Mouse (Mus musculus) heart, embryonic 14.5 days (tissue): ENCODE measurements at regions not wholly inside any gene's neighbourhood (a gene's known extent, or its start where the extent isn't known, plus 50 kb on each side); places are given as distances from the start of the nearest gene placed in this dataset.
A peak's percentile ranks its signal among the peaks of the same experiment; 100 is the strongest.

Experiments
- ATAC-seq: fragments of 200-750 bp; cut with Nextera tagmentation; 2 replicates; pipeline ENCODE4 v1.8.0; 2017; ENCODE audit warnings: low read depth, moderate TSS enrichment; ENCODE audit not compliant: insufficient number of reproducible peaks, insufficient read depth, low FRiP score
- H3K27ac ChIP-seq, 2 experiments: fragments of 200-500 bp in 1 of 2; fragments of 300-500 bp in 1 of 2; sonication (generic) in 1 of 2; replicated peaks in 1 of 2; 2 replicates each; pipeline ENCODE4 v1.5.1; 2012 to 2014; ENCODE audit warnings: low read depth in 2 of 2, low read length in 2 of 2, control low read depth in 1 of 2, mild to moderate bottlenecking in 1 of 2, mixed read lengths in 1 of 2; ENCODE audit not compliant: control insufficient read depth in 1 of 2, insufficient read depth in 1 of 2
- H3K27me3 ChIP-seq: fragments of 300-500 bp; sonication (generic); 2 replicates; pipeline ENCODE4 v1.6.1; 2014; ENCODE audit warnings: mild to moderate bottlenecking, low read length, control low read depth; ENCODE audit not compliant: control insufficient read depth, insufficient read depth
- H3K36me3 ChIP-seq: fragments of 300-500 bp; sonication (generic); 2 replicates; pipeline ENCODE4 v1.6.1; 2014; ENCODE audit warnings: mild to moderate bottlenecking, control low read depth, low read length, mixed read lengths; ENCODE audit not compliant: control insufficient read depth, insufficient read depth
- H3K4me1 ChIP-seq, 2 experiments: fragments of 200-500 bp in 1 of 2; fragments of 300-500 bp in 1 of 2; sonication (generic) in 1 of 2; 2 replicates each; pipeline ENCODE4 v1.6.1; 2012 to 2014; ENCODE audit warnings: low read length in 2 of 2, control low read depth in 1 of 2, mixed read lengths in 1 of 2; ENCODE audit not compliant: control insufficient read depth in 2 of 2, insufficient read depth in 2 of 2
- H3K4me2 ChIP-seq: fragments of 300-500 bp; sonication (generic); 2 replicates; pipeline ENCODE4 v1.6.1; 2014; ENCODE audit warnings: mild to moderate bottlenecking, low read length
- H3K4me3 ChIP-seq, 2 experiments: fragments of 200-500 bp in 1 of 2; fragments of 300-500 bp in 1 of 2; sonication (generic) in 1 of 2; 2 replicates each; pipeline ENCODE4 v1.5.1; 2012 to 2014; ENCODE audit warnings: low read length in 2 of 2, mild to moderate bottlenecking in 2 of 2, control low read depth in 1 of 2, low read depth in 1 of 2, moderate library complexity in 1 of 2; ENCODE audit not compliant: control insufficient read depth in 1 of 2, insufficient read depth in 1 of 2
- H3K9ac ChIP-seq: fragments of 300-500 bp; sonication (generic); 2 replicates; pipeline ENCODE4 v1.6.1; 2014; ENCODE audit warnings: mild to moderate bottlenecking, low read length
- H3K9me3 ChIP-seq: fragments of 300-500 bp; sonication (generic); 2 replicates; pipeline ENCODE4 v1.6.1; 2016; ENCODE audit warnings: low read length, control low read depth; ENCODE audit not compliant: control insufficient read depth
- WGBS: fragments of 180-500 bp; shearing (Covaris S2); extraction: QIAGEN DNeasy Blood & Tissue Kit; methylation state at CpG from one replicate; pipeline ENCODE4 v1.1.7; 2014; 5-methylcytosine and 5-hydroxymethylcytosine counted together

DNA sequence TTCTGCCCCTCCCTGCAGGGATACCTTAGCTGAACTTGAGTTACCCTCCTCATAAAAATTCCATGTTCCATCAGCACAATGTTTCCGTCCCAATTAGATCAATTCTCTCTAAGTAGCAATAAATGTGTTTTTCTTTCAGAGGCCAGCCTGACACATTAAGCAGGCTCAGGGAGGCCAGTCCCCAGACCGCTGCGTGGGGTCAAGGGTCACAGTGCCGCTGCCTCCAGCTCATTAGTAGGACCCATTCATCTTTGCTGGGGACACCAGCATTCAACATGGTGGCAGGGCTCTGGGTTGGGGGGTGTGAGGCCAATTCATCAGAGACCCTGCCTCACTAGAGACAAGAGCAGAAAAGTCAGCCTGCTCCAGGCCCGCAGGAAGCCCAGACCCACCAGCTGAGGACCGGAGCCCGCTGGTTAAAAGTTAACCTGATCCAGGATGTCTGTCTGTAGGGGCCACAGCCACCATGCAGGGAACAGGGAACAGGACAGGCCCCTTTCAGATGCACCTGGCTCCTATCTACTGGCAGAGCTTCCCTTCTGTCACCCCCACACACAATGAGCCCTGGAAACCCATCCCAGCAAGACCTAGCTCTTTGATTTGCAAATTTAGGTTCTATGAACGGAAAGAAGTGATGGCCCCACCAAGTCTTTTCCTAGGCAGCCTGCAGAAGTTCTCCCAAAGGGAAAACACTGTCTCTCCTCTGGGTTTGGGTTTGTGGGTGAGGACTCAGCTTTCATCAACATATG lies 119.1 kb upstream of the Top1 start:
- Histone ChIP-seq H3K9ac (no peak overlapping the region), H3K36me3 (no peaks in the 10 kb centered on the region), H3K27ac (no peak overlapping the region), H3K4me3 (no peak overlapping the region), H3K9me3 (no peaks in the 10 kb centered on the region), H3K27me3 (no peaks in the 10 kb centered on the region), H3K4me1 (peaks cover 4% of the 10 kb centered on the region in 2 experiments; a peak in 2 of 4 replicates), H3K4me2 (no peak overlapping the region)
- ATAC-seq, result no peak
- 78% methylated on average over 8 of the region's 8 CpGs for WGBS

DNA sequence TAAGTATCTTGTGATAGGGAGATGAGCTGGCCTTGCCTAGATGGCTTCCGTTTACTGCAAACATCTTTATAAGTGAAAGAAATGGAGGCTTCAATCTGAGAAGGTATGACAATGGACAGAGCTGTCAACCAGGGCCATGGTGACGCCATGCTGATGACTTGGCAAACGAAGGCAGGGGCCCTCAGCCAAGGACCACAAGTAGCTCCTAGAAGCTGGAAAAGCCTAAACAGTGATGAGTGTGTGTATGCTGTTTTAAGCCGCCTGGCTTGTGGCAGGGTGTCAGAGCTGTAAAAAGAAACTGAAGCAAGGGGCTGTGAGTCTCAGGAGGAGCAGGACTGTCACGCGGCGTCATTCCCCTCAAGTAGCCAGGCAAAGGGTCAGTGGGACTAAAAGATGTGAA lies 116.4 kb upstream of the Top1 start:
- H3K27ac ChIP-seq, result no peak overlapping the region
- no peak overlapping the region for H3K4me2 ChIP-seq

DNA sequence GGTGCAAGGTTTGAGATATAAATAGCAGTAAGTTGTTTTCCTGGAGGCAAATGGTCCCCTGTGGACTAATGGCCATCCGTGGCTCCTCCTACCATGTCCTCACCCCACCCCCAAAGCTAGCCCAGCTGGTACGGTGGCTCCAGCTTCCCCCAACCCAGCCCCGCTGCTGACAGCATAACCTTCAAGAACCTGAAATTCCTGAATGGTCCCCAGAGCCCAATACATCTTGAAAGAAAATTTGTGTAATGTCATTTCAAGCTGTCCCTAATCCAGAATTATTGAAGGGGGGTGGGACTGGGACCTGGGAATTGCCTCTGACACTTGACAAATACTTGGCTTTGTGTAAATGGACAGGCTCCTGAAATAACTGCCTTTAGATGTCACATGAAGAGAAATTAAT lies 115.3 kb upstream of the Top1 start:
- H3K9ac ChIP-seq, result no peak overlapping the region
- no peak overlapping the region for H3K4me2 ChIP-seq
- no peak overlapping the region for H3K4me3 ChIP-seq
- H3K9me3 ChIP-seq, result no peaks in the 10 kb centered on the region
- 51% methylated on average over 3 of the region's 3 CpGs for whole genome bisulfite sequencing
- H3K4me1 ChIP-seq, result peaks cover 4% of the 10 kb centered on the region in 2 experiments; a peak in 2 of 4 replicates
- no peak overlapping the region for H3K27ac ChIP-seq
- H3K36me3 ChIP-seq, result no peaks in the 10 kb centered on the region
- no peak for ATAC-seq
- no peaks in the 10 kb centered on the region for H3K27me3 ChIP-seq

More for the DNA sequence above, 116.4 kb upstream of the Top1 start:
- peaks cover 4% of the 10 kb centered on the region in 2 experiments; a peak in 2 of 4 replicates for H3K4me1 ChIP-seq
- WGBS, result 54% methylated on average over 7 of the region's 7 CpGs
- no peak for ATAC-seq
- no peaks in the 10 kb centered on the region for H3K36me3 ChIP-seq
- H3K9me3 ChIP-seq, result no peaks in the 10 kb centered on the region
- H3K9ac ChIP-seq, result no peak overlapping the region
- H3K27me3 ChIP-seq, result no peaks in the 10 kb centered on the region
- H3K4me3 ChIP-seq, result no peak overlapping the region

DNA sequence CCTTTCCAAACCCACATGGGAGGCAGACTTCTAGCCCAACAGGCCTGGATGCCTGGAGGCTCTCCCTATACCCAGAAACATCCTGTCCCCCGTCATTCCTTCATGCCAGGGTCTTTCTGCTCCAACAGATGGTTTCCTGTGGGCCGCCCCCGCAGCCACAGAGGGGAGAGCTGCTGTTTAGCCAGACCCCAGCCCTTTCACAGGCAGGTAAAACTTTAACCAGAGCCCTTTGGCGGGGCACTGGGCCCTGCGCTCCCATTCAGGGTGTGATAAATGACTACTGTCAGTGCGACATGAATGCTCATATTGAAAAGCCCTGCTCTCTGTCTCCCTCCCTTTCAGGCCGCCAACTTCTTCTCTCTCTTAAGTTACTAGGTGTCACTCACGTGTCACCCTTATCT lies 108.4 kb upstream of the Top1 start:
- Histone ChIP-seq H3K4me1 (peaks cover 3 to 6% of the 10 kb centered on the region in 2 experiments; a peak in 1 of 4 replicates), H3K4me3 (no peak overlapping the region), H3K4me2 (peak overlapping the region; percentile 23), H3K9ac (no peak overlapping the region), H3K27me3 (no peaks in the 10 kb centered on the region), H3K27ac (no peak overlapping the region), H3K9me3 (no peaks in the 10 kb centered on the region), H3K36me3 (no peaks in the 10 kb centered on the region)
- ATAC-seq, result no peak
- 16% methylated on average over 8 of the region's 8 CpGs for WGBS

DNA sequence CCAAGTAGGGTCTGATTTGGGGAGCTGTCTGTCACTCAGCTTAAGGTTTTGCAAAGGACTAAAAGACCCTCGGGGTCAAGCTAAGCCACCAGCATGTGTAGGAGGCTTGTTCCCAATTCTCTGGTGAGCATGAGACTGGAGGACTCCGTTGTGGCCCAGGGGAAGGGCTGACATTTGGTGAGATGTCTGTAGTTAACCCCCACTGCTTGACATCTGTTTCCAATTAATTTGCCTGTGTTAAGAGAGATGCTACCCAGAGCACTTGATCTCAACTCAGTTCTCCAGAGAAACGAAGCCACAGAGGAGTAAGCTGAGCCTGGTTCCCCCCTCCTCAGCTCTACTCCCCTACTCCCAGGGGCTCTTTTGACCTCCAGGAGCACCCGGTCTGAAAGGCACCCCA lies 100.2 kb upstream of the Top1 start:
- Histone ChIP-seq H3K27ac (no peak overlapping the region), H3K27me3 (no peaks in the 10 kb centered on the region), H3K9ac (no peak overlapping the region), H3K4me1 (no peaks in the 10 kb centered on the region), H3K9me3 (no peaks in the 10 kb centered on the region), H3K4me3 (no peak overlapping the region), H3K36me3 (no peaks in the 10 kb centered on the region), H3K4me2 (no peak overlapping the region)
- 9% methylated on average over 4 of the region's 4 CpGs for WGBS
- no peak for ATAC-seq

DNA sequence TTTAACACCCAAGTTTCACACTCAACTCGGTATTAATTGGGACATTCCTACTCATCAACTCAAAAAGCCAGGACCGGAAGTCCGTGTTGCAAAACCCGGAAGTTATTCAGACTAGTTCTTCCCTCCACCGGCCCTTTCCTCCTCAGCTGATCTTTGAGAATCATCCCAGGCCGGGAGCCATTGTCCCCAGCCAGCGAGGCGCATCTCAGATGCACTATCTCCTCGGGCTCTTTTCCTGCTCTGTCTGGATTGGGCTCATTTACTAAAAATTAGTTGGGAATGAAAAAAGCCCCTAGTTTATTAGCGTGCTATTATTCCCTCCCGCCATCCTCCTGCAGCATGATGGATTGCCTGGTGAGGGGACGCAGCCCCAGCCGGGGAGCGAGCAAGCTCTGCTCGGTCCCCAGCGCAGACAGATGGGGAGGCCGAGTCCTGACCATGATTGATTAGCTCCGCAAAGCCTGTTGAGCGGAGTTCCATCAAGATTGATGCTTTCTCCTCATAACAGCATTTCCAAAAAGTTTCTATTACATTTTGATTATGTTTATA lies 93.5 kb upstream of the Top1 start:
- H3K9me3 ChIP-seq, result no peaks in the 10 kb centered on the region
- no peaks in the 10 kb centered on the region for H3K4me1 ChIP-seq
- no peak overlapping the region for H3K4me2 ChIP-seq
- H3K9ac ChIP-seq, result no peak overlapping the region
- no peaks in the 10 kb centered on the region for H3K36me3 ChIP-seq
- H3K4me3 ChIP-seq, result no peak overlapping the region
- WGBS, result 78% methylated on average over 19 of the region's 19 CpGs
- H3K27me3 ChIP-seq, result no peaks in the 10 kb centered on the region
- no peak overlapping the region for H3K27ac ChIP-seq
- no peak for ATAC-seq

DNA sequence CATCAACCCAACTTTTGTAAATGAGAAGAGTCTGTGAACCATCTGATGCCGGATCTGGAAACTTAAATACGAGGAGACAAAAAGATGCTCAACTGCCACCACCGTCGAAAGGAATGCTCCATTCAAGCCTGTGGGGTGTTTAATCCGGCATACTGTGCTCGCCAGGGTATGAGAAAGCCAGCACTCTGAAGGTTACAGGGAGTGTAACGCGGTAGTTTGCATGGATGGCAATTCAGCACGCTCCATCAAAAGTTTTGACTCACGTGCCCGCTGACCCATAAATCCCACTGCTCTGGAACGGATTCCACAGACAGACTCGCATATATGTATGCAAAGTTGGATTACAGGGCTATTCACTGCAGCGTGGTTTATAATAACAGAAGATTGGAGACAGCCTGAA lies 84.0 kb upstream of the Top1 start:
- ATAC-seq, result no peak
- H3K4me2 ChIP-seq, result no peak overlapping the region
- 79% methylated on average over 14 of the region's 14 CpGs for WGBS
- H3K4me1 ChIP-seq, result no peaks in the 10 kb centered on the region
- no peak overlapping the region for H3K27ac ChIP-seq
- H3K9me3 ChIP-seq, result no peaks in the 10 kb centered on the region
- no peak overlapping the region for H3K9ac ChIP-seq
- H3K36me3 ChIP-seq, result no peaks in the 10 kb centered on the region
- H3K27me3 ChIP-seq, result no peaks in the 10 kb centered on the region
- no peak overlapping the region for H3K4me3 ChIP-seq

DNA sequence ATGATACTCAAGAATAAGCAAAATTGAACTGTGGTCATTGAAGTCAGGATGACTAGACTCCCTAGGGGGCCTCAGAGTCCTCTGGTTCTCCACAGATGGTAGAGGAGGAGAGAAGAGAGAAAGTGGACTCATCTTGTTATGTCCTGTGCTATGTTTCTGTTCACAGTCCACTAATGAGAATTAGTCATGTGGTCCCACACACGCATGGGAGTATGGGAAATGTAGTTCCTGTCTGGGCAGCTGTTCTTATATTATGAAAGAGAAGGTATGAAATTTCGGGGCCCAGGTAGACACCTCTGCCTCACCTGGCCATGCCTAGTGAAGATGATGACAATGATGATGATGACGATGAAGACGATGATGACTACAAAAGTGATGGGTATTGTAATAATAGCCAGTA lies 77.9 kb upstream of the Top1 start:
- Histone ChIP-seq H3K36me3 (no peaks in the 10 kb centered on the region), H3K4me3 (no peak overlapping the region), H3K4me2 (no peak overlapping the region), H3K9me3 (no peaks in the 10 kb centered on the region), H3K27me3 (no peaks in the 10 kb centered on the region), H3K9ac (no peak overlapping the region), H3K4me1 (no peaks in the 10 kb centered on the region), H3K27ac (no peak overlapping the region)
- no peak for ATAC-seq
- WGBS, result 94% methylated on average over 4 of the region's 4 CpGs
